Mouse (Mus musculus): ENCODE measurements around the gene Klf12. TPM values are rescaled to one million over a fixed set of nuclear protein-coding genes. Genes with fewer than 3 reads are reported as not detected.

Klf12 gene
- polyA plus RNA-seq, 1 experiment: 0.02 TPM

- Histone ChIP-seq H3K9me3 (no peaks in the 10 kb centered on the region), H3K4me1 (0 out of 2 replicates have a peak, but pooled peaks cover 3% of the 10 kb centered on the region)
- no peak for TF ChIP-seq FLI1 (IDR thresholded peaks at IDR 0.05; ENCODE audit: low read length)
Observed at GRCm38 (mm10) chr14:99944221-99945108, 340.0 kb downstream of the Klf12 start.

GRCm38 (mm10) chr14:99943156-99943555 is 341.3 kb downstream of the Klf12 start:
- Histone ChIP-seq H3K4me1 (0 out of 2 replicates have a peak, but pooled peaks cover 3% of the 10 kb centered on the region), H3K36me3 (replicated peaks; ENCODE audit: low read length) (no peaks in the 10 kb centered on the region), H3K4me3 (replicated peaks) (no peak overlapping the region), H3K27me3 (replicated peaks) (no peaks in the 10 kb centered on the region), H3K9me3 (no peaks in the 10 kb centered on the region)
- TF ChIP-seq GATA1 (IDR thresholded peaks at IDR 0.05; ENCODE audit: borderline replicate concordance, low read length) (no peak), FLI1 (IDR thresholded peaks at IDR 0.05; ENCODE audit: low read length) (no peak)

More at GRCm38 (mm10) chr14:99944221-99945108, 340.0 kb downstream of the Klf12 start:
- no peaks in the 10 kb centered on the region for H3K27me3 ChIP-seq (replicated peaks)
- H3K4me3 ChIP-seq (replicated peaks): no peak overlapping the region
- H3K36me3 ChIP-seq (replicated peaks; ENCODE audit: low read length): no peaks in the 10 kb centered on the region

- TF ChIP-seq GATA1 (IDR thresholded peaks at IDR 0.05; ENCODE audit: borderline replicate concordance, low read length): no peak
- no peak for TF ChIP-seq FLI1 (IDR thresholded peaks at IDR 0.05; ENCODE audit: low read length)
- no peaks in the 10 kb centered on the region for H3K27me3 ChIP-seq (replicated peaks)
- no peaks in the 10 kb centered on the region for H3K9me3 ChIP-seq
- peaks cover 12% of the 10 kb centered on the region for H3K4me1 ChIP-seq
- H3K36me3 ChIP-seq (replicated peaks; ENCODE audit: low read length): no peaks in the 10 kb centered on the region
- H3K4me3 ChIP-seq (replicated peaks): peak overlapping the region; percentile 50
Observed at GRCm38 (mm10) chr14:99933456-99933855, 351.0 kb downstream of the Klf12 start.

GRCm38 (mm10) chr14:99931879-99932278 is 352.6 kb downstream of the Klf12 start:
- TF ChIP-seq FLI1 (IDR thresholded peaks at IDR 0.05; ENCODE audit: low read length): no peak
- no peak for TF ChIP-seq GATA1 (IDR thresholded peaks at IDR 0.05; ENCODE audit: borderline replicate concordance, low read length)
- no peaks in the 10 kb centered on the region for H3K27me3 ChIP-seq (replicated peaks)
- H3K9me3 ChIP-seq: no peaks in the 10 kb centered on the region
- H3K4me3 ChIP-seq (replicated peaks): no peak overlapping the region
- H3K4me1 ChIP-seq: peaks cover 12% of the 10 kb centered on the region
- H3K36me3 ChIP-seq (replicated peaks; ENCODE audit: low read length): no peaks in the 10 kb centered on the region

- Histone ChIP-seq H3K36me3 (replicated peaks; ENCODE audit: low read length) (no peaks in the 10 kb centered on the region), H3K4me1 (no peaks in the 10 kb centered on the region), H3K4me3 (replicated peaks) (no peak overlapping the region), H3K27me3 (replicated peaks) (no peaks in the 10 kb centered on the region), H3K9me3 (no peaks in the 10 kb centered on the region)
- no peak for TF ChIP-seq GATA1 (IDR thresholded peaks at IDR 0.05; ENCODE audit: borderline replicate concordance, low read length)
- no peak for TF ChIP-seq FLI1 (IDR thresholded peaks at IDR 0.05; ENCODE audit: low read length)
Observed at GRCm38 (mm10) chr14:99911912-99912311, 372.6 kb downstream of the Klf12 start.

- Histone ChIP-seq H3K4me1 (no peaks in the 10 kb centered on the region), H3K27me3 (replicated peaks) (no peaks in the 10 kb centered on the region), H3K36me3 (replicated peaks; ENCODE audit: low read length) (no peaks in the 10 kb centered on the region), H3K9me3 (no peaks in the 10 kb centered on the region), H3K4me3 (replicated peaks) (no peak overlapping the region)
- TF ChIP-seq FLI1 (IDR thresholded peaks at IDR 0.05; ENCODE audit: low read length) (no peak), GATA1 (IDR thresholded peaks at IDR 0.05; ENCODE audit: borderline replicate concordance, low read length) (no peak)
Observed at GRCm38 (mm10) chr14:99910876-99911275, 373.6 kb downstream of the Klf12 start.

GRCm38 (mm10) chr14:99900902-99901301 is 383.6 kb downstream of the Klf12 start:
- TF ChIP-seq FLI1 (IDR thresholded peaks at IDR 0.05; ENCODE audit: low read length): no peak
- TF ChIP-seq GATA1 (IDR thresholded peaks at IDR 0.05; ENCODE audit: borderline replicate concordance, low read length): no peak
- Histone ChIP-seq H3K9me3 (peaks cover 6% of the 10 kb centered on the region; the same call in 1 of the 2 replicates), H3K4me1 (no peaks in the 10 kb centered on the region)

GRCm38 (mm10) chr14:99898861-99899260 is 385.6 kb downstream of the Klf12 start:
- TF ChIP-seq FLI1 (IDR thresholded peaks at IDR 0.05; ENCODE audit: low read length) (no peak), GATA1 (IDR thresholded peaks at IDR 0.05; ENCODE audit: borderline replicate concordance, low read length) (no peak)
- no peaks in the 10 kb centered on the region for H3K4me1 ChIP-seq
- H3K27me3 ChIP-seq (replicated peaks): peaks cover 2% of the 10 kb centered on the region
- H3K9me3 ChIP-seq: peaks cover 6% of the 10 kb centered on the region; the same call in 1 of the 2 replicates
- H3K4me3 ChIP-seq (replicated peaks): no peak overlapping the region
- H3K36me3 ChIP-seq (replicated peaks; ENCODE audit: low read length): no peaks in the 10 kb centered on the region

More at GRCm38 (mm10) chr14:99900902-99901301, 383.6 kb downstream of the Klf12 start:
- Histone ChIP-seq H3K36me3 (replicated peaks; ENCODE audit: low read length) (no peaks in the 10 kb centered on the region), H3K4me3 (replicated peaks) (no peak overlapping the region), H3K27me3 (replicated peaks) (peaks cover 2% of the 10 kb centered on the region)

- Histone ChIP-seq H3K27me3 (replicated peaks) (peaks cover under 1% of the 10 kb centered on the region), H3K9me3 (no peaks in the 10 kb centered on the region), H3K4me1 (no peaks in the 10 kb centered on the region), H3K36me3 (replicated peaks; ENCODE audit: low read length) (no peaks in the 10 kb centered on the region), H3K4me3 (replicated peaks) (no peak overlapping the region)
- TF ChIP-seq GATA1 (IDR thresholded peaks at IDR 0.05; ENCODE audit: borderline replicate concordance, low read length): no peak
- no peak for TF ChIP-seq FLI1 (IDR thresholded peaks at IDR 0.05; ENCODE audit: low read length)
Observed at GRCm38 (mm10) chr14:99894708-99895383, 389.6 kb downstream of the Klf12 start.

- no peak for TF ChIP-seq GATA1 (IDR thresholded peaks at IDR 0.05; ENCODE audit: borderline replicate concordance, low read length)
- no peak for TF ChIP-seq FLI1 (IDR thresholded peaks at IDR 0.05; ENCODE audit: low read length)
- Histone ChIP-seq H3K27me3 (replicated peaks) (no peaks in the 10 kb centered on the region), H3K4me3 (replicated peaks) (no peak overlapping the region), H3K36me3 (replicated peaks; ENCODE audit: low read length) (no peaks in the 10 kb centered on the region), H3K9me3 (no peaks in the 10 kb centered on the region), H3K4me1 (no peaks in the 10 kb centered on the region)
Observed at GRCm38 (mm10) chr14:99894062-99894461, 390.4 kb downstream of the Klf12 start.
